Mouse (Mus musculus) kidney, adult 2 months (tissue): Measurements from ENCODE around the gene 4921517D22Rik.

Experiments used
- CTCF ChIP-seq: fragments of 200-500 bp; conservative IDR thresholded peaks from 2 replicates; pipeline ENCODE4 v1.5.1; 2011; ENCODE audit warnings: low read depth, mild to moderate bottlenecking, control low read depth, low read length, moderate library complexity, mixed read lengths; ENCODE audit not compliant: insufficient read depth, insufficient read length
- POLR2A ChIP-seq: fragments of 200-500 bp; IDR thresholded peaks from one replicate; pipeline ENCODE4 v1.6.1; 2011; ENCODE audit warnings: low read depth, low read length, control low read depth

DNA sequence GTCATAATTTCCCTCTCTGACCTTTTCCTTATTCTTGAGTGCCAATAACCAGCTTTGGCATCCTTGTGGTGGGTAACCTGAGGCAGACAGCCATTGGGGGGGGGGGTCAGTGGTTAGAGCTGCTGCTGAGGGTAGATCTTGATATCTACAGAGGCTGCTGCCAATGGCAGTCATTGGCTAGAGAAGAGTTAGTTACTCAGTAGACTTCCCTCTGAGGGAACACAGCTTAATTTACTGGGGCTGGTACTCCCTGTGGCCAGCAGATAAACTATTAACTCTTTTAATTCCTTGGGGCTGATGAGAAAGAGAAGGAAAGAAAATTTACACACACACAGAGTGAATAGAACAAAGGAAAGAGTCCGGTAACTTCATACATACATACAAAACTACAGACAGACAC is 25.6 kb upstream of the 4921517D22Rik start:
- TF ChIP-seq CTCF, result no peak
- TF ChIP-seq POLR2A, result no peak
